Mouse (Mus musculus) MEL (cell line): ENCODE measurements at regions not wholly inside any gene's neighbourhood (a gene's known extent, or its start where the extent isn't known, plus 50 kb on each side); places are given as distances from the start of the nearest gene placed in this dataset.

ENCODE experiments used
- DNase-seq: peaks from one replicate; pipeline ENCODE4 v3.0.0; 2011; ENCODE audit warnings: low read depth, low spot score
- H3K27ac ChIP-seq: 2 replicates; pipeline ENCODE4 v1.5.1; 2012; ENCODE audit warnings: low read depth, mild to moderate bottlenecking, control low read depth, low read length, moderate library complexity; ENCODE audit not compliant: control insufficient read depth
- H3K27me3 ChIP-seq, 2 experiments: fragments of 150-350 bp in 1 of 2; sonication (generic) in 1 of 2; 2 replicates each; pipeline ENCODE4 v1.6.1; 2012; ENCODE audit warnings: low read length in 2 of 2, mild to moderate bottlenecking in 2 of 2, improper control_type of control experiment in 1 of 2, moderate library complexity in 1 of 2; ENCODE audit not compliant: insufficient read depth in 2 of 2, control insufficient read depth in 1 of 2
- H3K36me3 ChIP-seq, 2 experiments: 2 replicates each; pipeline ENCODE4 v1.6.1; 2012 to 2014; ENCODE audit warnings: low read length in 2 of 2, improper control_type of control experiment in 1 of 2, inconsistent platforms in 1 of 2, mild to moderate bottlenecking in 1 of 2; ENCODE audit not compliant: insufficient read depth in 2 of 2, control insufficient read depth in 1 of 2
- H3K4me1 ChIP-seq, 2 experiments: fragments of 150-350 bp in 1 of 2; sonication (generic) in 1 of 2; 2 replicates each; pipeline ENCODE4 v1.6.1; 2012; ENCODE audit warnings: low read length in 2 of 2, improper control_type of control experiment in 1 of 2, mild to moderate bottlenecking in 1 of 2; ENCODE audit not compliant: insufficient read depth in 2 of 2, control insufficient read depth in 1 of 2
- H3K4me3 ChIP-seq, 2 experiments: fragments of 150-350 bp in 1 of 2; sonication (generic) in 1 of 2; 2 replicates each; pipeline ENCODE4 v1.5.1; 2012; ENCODE audit warnings: low read depth in 2 of 2, low read length in 2 of 2, mild to moderate bottlenecking in 2 of 2, moderate library complexity in 2 of 2, control low read depth in 1 of 2, improper control_type of control experiment in 1 of 2; ENCODE audit not compliant: control insufficient read depth in 1 of 2, insufficient read depth in 1 of 2
- H3K79me2 ChIP-seq: 2 replicates; pipeline ENCODE4 v1.6.1; 2012; ENCODE audit warnings: mild to moderate bottlenecking, low read length, moderate library complexity; ENCODE audit not compliant: control insufficient read depth, poor library complexity, insufficient read depth
- H3K9ac ChIP-seq: 2 replicates; pipeline ENCODE4 v1.6.1; 2012; ENCODE audit warnings: low read depth, mild to moderate bottlenecking, control low read depth, low read length, moderate library complexity; ENCODE audit not compliant: control insufficient read depth, poor library complexity, severe bottlenecking
- H3K9me3 ChIP-seq: fragments of 150-350 bp; sonication (generic); replicated peaks from 2 replicates; pipeline ENCODE4 v1.6.1; 2012; ENCODE audit warnings: mild to moderate bottlenecking, low read length, improper control_type of control experiment, moderate library complexity; ENCODE audit not compliant: insufficient read depth
- BHLHE40 ChIP-seq: IDR thresholded peaks from 2 replicates; pipeline ENCODE4 v1.6.1; 2012; ENCODE audit warnings: low read depth, mild to moderate bottlenecking, inconsistent platforms, low read length, improper control_type of control experiment, borderline replicate concordance
- CHD1 ChIP-seq: IDR thresholded peaks from 2 replicates; pipeline ENCODE4 v1.6.1; 2012; ENCODE audit warnings: low read depth, mild to moderate bottlenecking, inconsistent platforms, low read length, improper control_type of control experiment
- CTCF ChIP-seq, 3 experiments: IDR thresholded peaks in 2 of 3; conservative IDR thresholded peaks in 1 of 3; 2 replicates each; pipeline ENCODE4 v1.5.1; 2011 to 2012; ENCODE audit warnings: low read length in 3 of 3, low read depth in 2 of 3, mild to moderate bottlenecking in 2 of 3, improper control_type of control experiment in 1 of 3, inconsistent platforms in 1 of 3, mixed read lengths in 1 of 3, moderate library complexity in 1 of 3; ENCODE audit not compliant: control insufficient read depth in 1 of 3, insufficient read depth in 1 of 3, poor library complexity in 1 of 3, severe bottlenecking in 1 of 3
- E2F4 ChIP-seq: IDR thresholded peaks from 2 replicates; pipeline ENCODE4 v1.6.1; 2011; ENCODE audit warnings: low read depth, low read length, improper control_type of control experiment, borderline replicate concordance
- ELF1 ChIP-seq: IDR thresholded peaks from 2 replicates; pipeline ENCODE4 v1.6.1; 2014; ENCODE audit warnings: low read depth, mild to moderate bottlenecking, inconsistent platforms, low read length, improper control_type of control experiment, moderate library complexity
- EP300 ChIP-seq, 2 experiments: IDR thresholded peaks; 2 replicates each; pipeline ENCODE4 v1.6.1; 2011; ENCODE audit warnings: improper control_type of control experiment in 2 of 2, low read length in 2 of 2, low read depth in 1 of 2, mild to moderate bottlenecking in 1 of 2
- ETS1 ChIP-seq: IDR thresholded peaks from 2 replicates; pipeline ENCODE4 v1.6.1; 2012; ENCODE audit warnings: low read depth, mild to moderate bottlenecking, inconsistent platforms, low read length, improper control_type of control experiment, moderate library complexity
- GATA1 ChIP-seq: IDR thresholded peaks from 2 replicates; pipeline ENCODE4 v1.6.1; 2011; ENCODE audit warnings: low read depth, low read length, improper control_type of control experiment
- HCFC1 ChIP-seq: IDR thresholded peaks from 2 replicates; pipeline ENCODE4 v1.6.1; 2012; ENCODE audit warnings: low read depth, mild to moderate bottlenecking, inconsistent platforms, low read length, improper control_type of control experiment, moderate library complexity
- KAT2A ChIP-seq: conservative IDR thresholded peaks from 2 replicates; pipeline ENCODE4 v1.6.1; 2012; ENCODE audit warnings: low read depth, low read length, improper control_type of control experiment, inconsistent platforms
- MAFK ChIP-seq: IDR thresholded peaks from 2 replicates; pipeline ENCODE4 v1.6.1; 2011; ENCODE audit warnings: low read depth, mild to moderate bottlenecking, low read length, improper control_type of control experiment, borderline replicate concordance
- MAX ChIP-seq: IDR thresholded peaks from 2 replicates; pipeline ENCODE4 v1.6.1; 2011; ENCODE audit warnings: low read length, improper control_type of control experiment
- MAZ ChIP-seq: IDR thresholded peaks from 2 replicates; pipeline ENCODE4 v1.6.1; 2012; ENCODE audit warnings: low read depth, mild to moderate bottlenecking, inconsistent platforms, low read length, improper control_type of control experiment
- MXI1 ChIP-seq: IDR thresholded peaks from 2 replicates; pipeline ENCODE4 v1.6.1; 2011; ENCODE audit warnings: mild to moderate bottlenecking, low read depth, low read length, improper control_type of control experiment
- MYB ChIP-seq: IDR thresholded peaks from 2 replicates; pipeline ENCODE4 v1.6.1; 2011; ENCODE audit warnings: mild to moderate bottlenecking, low read depth, low read length, improper control_type of control experiment
- MYC ChIP-seq: IDR thresholded peaks from 2 replicates; pipeline ENCODE4 v1.6.1; 2011; ENCODE audit warnings: low read depth, mild to moderate bottlenecking, low read length, improper control_type of control experiment, moderate library complexity
- NELFE ChIP-seq: IDR thresholded peaks from 2 replicates; pipeline ENCODE4 v1.6.1; 2011; ENCODE audit warnings: low read depth, low read length, improper control_type of control experiment
- NRF1 ChIP-seq: IDR thresholded peaks from 2 replicates; pipeline ENCODE4 v1.6.1; 2014; ENCODE audit warnings: low read depth, mild to moderate bottlenecking, inconsistent platforms, low read length, improper control_type of control experiment, moderate library complexity; ENCODE audit not compliant: poor library complexity, insufficient read depth, severe bottlenecking
- POLR2A ChIP-seq, 2 experiments: IDR thresholded peaks; 2 replicates each; pipeline ENCODE4 v1.6.1; 2011 to 2012; ENCODE audit warnings: low read length in 2 of 2, mild to moderate bottlenecking in 2 of 2, control low read depth in 1 of 2, improper control_type of control experiment in 1 of 2, low read depth in 1 of 2, moderate library complexity in 1 of 2; ENCODE audit not compliant: control insufficient read depth in 1 of 2, insufficient read depth in 1 of 2, poor library complexity in 1 of 2
- POLR2AphosphoS2 ChIP-seq: IDR thresholded peaks from 2 replicates; pipeline ENCODE4 v1.6.1; 2011; ENCODE audit warnings: low read length, improper control_type of control experiment
- POLR2AphosphoS5 ChIP-seq: IDR thresholded peaks from 2 replicates; pipeline ENCODE4 v1.6.1; 2012; ENCODE audit warnings: low read depth, borderline replicate concordance, mild to moderate bottlenecking, inconsistent platforms, low read length, moderate library complexity, mixed read lengths
- RAD21 ChIP-seq: IDR thresholded peaks from 2 replicates; pipeline ENCODE4 v1.6.1; 2011; ENCODE audit warnings: mild to moderate bottlenecking, low read depth, low read length, improper control_type of control experiment
- RCOR1 ChIP-seq: IDR thresholded peaks from 2 replicates; pipeline ENCODE4 v1.6.1; 2012; ENCODE audit warnings: low read depth, mild to moderate bottlenecking, inconsistent platforms, low read length, improper control_type of control experiment
- SIN3A ChIP-seq: IDR thresholded peaks from 2 replicates; pipeline ENCODE4 v1.6.1; 2012; ENCODE audit warnings: low read length, improper control_type of control experiment, inconsistent platforms
- SMC3 ChIP-seq: IDR thresholded peaks from 2 replicates; pipeline ENCODE4 v1.6.1; 2011; ENCODE audit warnings: low read depth, low read length, improper control_type of control experiment
- TAL1 ChIP-seq: IDR thresholded peaks from 2 replicates; pipeline ENCODE4 v1.6.1; 2012; ENCODE audit warnings: mild to moderate bottlenecking, inconsistent platforms, low read length, moderate library complexity, mixed read lengths
- TBP ChIP-seq: IDR thresholded peaks from 2 replicates; pipeline ENCODE4 v1.8.0; 2011; ENCODE audit warnings: low read depth, low read length, improper control_type of control experiment
- TCF12 ChIP-seq: IDR thresholded peaks from 2 replicates; pipeline ENCODE4 v1.6.1; 2014; ENCODE audit warnings: low read depth, mild to moderate bottlenecking, inconsistent platforms, low read length, improper control_type of control experiment, moderate library complexity
- UBTF ChIP-seq: IDR thresholded peaks from 2 replicates; pipeline ENCODE4 v1.6.1; 2012; ENCODE audit warnings: low read depth, mild to moderate bottlenecking, inconsistent platforms, low read length, improper control_type of control experiment, moderate library complexity, borderline replicate concordance; ENCODE audit not compliant: insufficient read depth
- USF1 ChIP-seq: IDR thresholded peaks from 2 replicates; pipeline ENCODE4 v1.6.1; 2014; ENCODE audit warnings: low read depth, mild to moderate bottlenecking, inconsistent platforms, low read length, improper control_type of control experiment, moderate library complexity
- USF2 ChIP-seq, 2 experiments: IDR thresholded peaks; 2 replicates each; pipeline ENCODE4 v1.6.1; 2011 to 2012; ENCODE audit warnings: improper control_type of control experiment in 2 of 2, low read length in 2 of 2, borderline replicate concordance in 1 of 2, inconsistent platforms in 1 of 2, low read depth in 1 of 2, mild to moderate bottlenecking in 1 of 2; ENCODE audit not compliant: insufficient read depth in 1 of 2
- ZC3H11A ChIP-seq: IDR thresholded peaks from 2 replicates; pipeline ENCODE4 v1.6.1; 2012; ENCODE audit warnings: low read depth, mild to moderate bottlenecking, inconsistent platforms, low read length, improper control_type of control experiment
- ZKSCAN1 ChIP-seq: IDR thresholded peaks from 2 replicates; pipeline ENCODE4 v1.6.1; 2012; ENCODE audit warnings: low read depth, mild to moderate bottlenecking, inconsistent platforms, low read length, improper control_type of control experiment, moderate library complexity
- ZMIZ1 ChIP-seq: IDR thresholded peaks from 2 replicates; pipeline ENCODE4 v1.6.1; 2012; ENCODE audit warnings: low read depth, mild to moderate bottlenecking, inconsistent platforms, low read length, improper control_type of control experiment, moderate library complexity
- ZNF384 ChIP-seq: IDR thresholded peaks from 2 replicates; pipeline ENCODE4 v1.6.1; 2012; ENCODE audit warnings: low read depth, mild to moderate bottlenecking, inconsistent platforms, low read length, improper control_type of control experiment

GRCm38 (mm10) chr10:117434871-117435733 is 55.3 kb upstream of the Cpsf6 start:
- H3K9me3 ChIP-seq = no peaks in the 10 kb centered on the region

DNA sequence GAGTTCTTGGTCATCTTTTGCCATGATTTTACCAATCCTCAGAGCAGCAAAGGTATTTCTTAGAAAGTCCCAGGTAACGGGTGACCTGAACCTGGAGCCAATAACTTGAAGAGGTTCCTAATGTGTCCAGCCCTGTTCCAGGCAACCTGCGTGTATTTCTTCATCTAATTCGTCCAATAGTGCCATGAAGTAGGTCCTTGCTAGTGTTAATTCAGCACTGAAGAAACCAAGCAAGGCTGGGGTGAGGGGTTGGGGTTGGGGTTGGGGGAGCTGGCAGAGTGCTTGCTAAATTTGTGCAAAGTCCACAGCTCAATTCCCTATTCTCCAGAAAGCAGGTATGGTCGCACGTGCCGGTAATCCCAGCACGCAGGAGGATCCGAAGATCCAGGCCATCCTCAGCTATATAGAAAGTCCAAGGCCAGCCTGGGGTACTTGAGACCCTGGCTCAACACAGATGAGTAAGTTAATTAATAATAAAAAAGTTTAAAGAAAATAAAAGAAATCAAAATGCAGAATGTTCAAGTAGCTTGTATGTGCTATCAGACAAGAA is 54.6 kb upstream of the Cpsf6 start:
- peaks cover 0 to 5% of the 10 kb centered on the region in 2 experiments; a peak in 2 of 4 replicates for H3K36me3 ChIP-seq
- no peaks in the 10 kb centered on the region; the same call in 1 of the 2 replicates for H3K79me2 ChIP-seq
- peak overlapping the region; percentile 44 for H3K9ac ChIP-seq
- H3K4me3 ChIP-seq = peak overlapping the region in 1 of 2 experiments; percentile 74; a peak in 2 of 4 replicates
- peaks cover 0 to 6% of the 10 kb centered on the region in 2 experiments; a peak in 2 of 4 replicates for H3K4me1 ChIP-seq
- TF ChIP-seq KAT2A (no peak), TAL1 (no peak), GATA1 (no peak), POLR2AphosphoS5 (no peak), POLR2AphosphoS2 (no peak), NRF1 (no peak), ZNF384 (no peak), E2F4 (no peak), POLR2A (IDR thresholded peaks at IDR 0.05; ENCODE audit: control insufficient read depth in 1 of 2, insufficient read depth in 1 of 2, low read depth in 1 of 2, low read length in 2 of 2, poor library complexity in 1 of 2) (no peak), MAZ (no peak), UBTF (no peak), ZMIZ1 (no peak)
- H3K9me3 ChIP-seq = no peaks in the 10 kb centered on the region
- H3K27me3 ChIP-seq = no peaks in the 10 kb centered on the region
- no peak for DNase-seq
- H3K27ac ChIP-seq = peak overlapping the region; percentile 70; the same call in 1 of the 2 replicates

More at GRCm38 (mm10) chr10:117434871-117435733, 55.3 kb upstream of the Cpsf6 start:
- H3K27ac ChIP-seq = peak overlapping the region; percentile 70
- TF ChIP-seq BHLHE40 (peak; percentile 55; the same call in 1 of the 2 replicates), MXI1 (peak; percentile 95), POLR2AphosphoS2 (0 out of 2 replicates have a peak, but pooled peaks have one; percentile 57), ZMIZ1 (no peak), TBP (peak; percentile 72), EP300 (IDR thresholded peaks at IDR 0.05; ENCODE audit: low read depth in 1 of 2, low read length in 2 of 2) (peak in 1 of 2 experiments; percentile 6; a peak in 1 of 4 replicates), MYC (peak; percentile 98), KAT2A (no peak), MYB (no peak), NELFE (peak; percentile 42), E2F4 (no peak), POLR2A (IDR thresholded peaks at IDR 0.05; ENCODE audit: control insufficient read depth in 1 of 2, insufficient read depth in 1 of 2, low read depth in 1 of 2, low read length in 2 of 2, poor library complexity in 1 of 2) (peak; percentile 24 to 48; a peak in 1 of 4 replicates), RAD21 (peak; percentile 80), ZNF384 (no peak), RCOR1 (no peak), SIN3A (peak; percentile 73), TAL1 (no peak), ZC3H11A (peak; percentile 80), USF2 (IDR thresholded peaks at IDR 0.05; ENCODE audit: borderline replicate concordance in 1 of 2, insufficient read depth in 1 of 2, low read depth in 1 of 2, low read length in 2 of 2) (0 out of 4 replicates have a peak, but pooled peaks of 1 of the 2 experiments have one; percentile 15), ELF1 (0 out of 2 replicates have a peak, but pooled peaks have one; percentile 21), ETS1 (peak; percentile 54), MAX (peak; percentile 94), GATA1 (peak; percentile 37; the same call in 1 of the 2 replicates), ZKSCAN1 (peak; percentile 13; the same call in 1 of the 2 replicates), CHD1 (no peak), UBTF (no peak), HCFC1 (peak; percentile 19; the same call in 1 of the 2 replicates), TCF12 (no peak), USF1 (peak; percentile 84), MAFK (no peak), POLR2AphosphoS5 (no peak), CTCF (IDR thresholded peaks at IDR 0.05 in 2 of 3, conservative IDR thresholded peaks at IDR 0.05 in 1 of 3; ENCODE audit: control insufficient read depth in 1 of 3, insufficient read depth in 1 of 3, low read depth in 2 of 3, low read length in 3 of 3, poor library complexity in 1 of 3, severe bottlenecking in 1 of 3) (peak; percentile 71 to 84 (median 73)), SMC3 (peak; percentile 74)
- TF ChIP-seq, all 39 proteins: peak for 21
- H3K79me2 ChIP-seq = no peaks in the 10 kb centered on the region; the same call in 1 of the 2 replicates
- peak overlapping the region; percentile 79 for H3K9ac ChIP-seq
- H3K27me3 ChIP-seq = no peaks in the 10 kb centered on the region
- H3K36me3 ChIP-seq = peaks cover 0 to 5% of the 10 kb centered on the region in 2 experiments; a peak in 2 of 4 replicates
- peak; percentile 92 for DNase-seq
- H3K4me3 ChIP-seq = peak overlapping the region; percentile 60 to 74
- H3K4me1 ChIP-seq = peaks cover 0 to 6% of the 10 kb centered on the region in 2 experiments; a peak in 2 of 4 replicates
